Mouse (Mus musculus) liver, adult (tissue): ENCODE results near the gene Six2.

Source experiments
- GATA4 ChIP-seq: IDR thresholded peaks from 2 replicates; pipeline ENCODE4 v1.6.1; 2014; ENCODE audit warnings: mild to moderate bottlenecking, low read length; ENCODE audit not compliant: insufficient replicate concordance

Six2 gene

GRCm38 (mm10) chr17:85683111-85683983 lies 4.7 kb downstream of the Six2 start:
- no peak for TF ChIP-seq GATA4

- no peak for TF ChIP-seq GATA4
Measured at GRCm38 (mm10) chr17:85682181-85682710, 5.8 kb downstream of the Six2 start.

- TF ChIP-seq GATA4: no peak
Measured at GRCm38 (mm10) chr17:85681741-85682140, 6.3 kb downstream of the Six2 start.

- no peak for TF ChIP-seq GATA4
Measured at GRCm38 (mm10) chr17:85680851-85681550, 7.1 kb downstream of the Six2 start.

- TF ChIP-seq GATA4: no peak
Measured at GRCm38 (mm10) chr17:85680116-85680850, 7.8 kb downstream of the Six2 start.

GRCm38 (mm10) chr17:85679651-85680050 lies 8.4 kb downstream of the Six2 start:
- TF ChIP-seq GATA4: no peak

- TF ChIP-seq GATA4: no peak
Measured at GRCm38 (mm10) chr17:85664618-85665320, 23.3 kb downstream of the Six2 start.

- TF ChIP-seq GATA4: no peak
Measured at GRCm38 (mm10) chr17:85664202-85664601, 23.9 kb downstream of the Six2 start.

- no peak for TF ChIP-seq GATA4
Measured at GRCm38 (mm10) chr17:85661521-85661920, 26.6 kb downstream of the Six2 start.

- TF ChIP-seq GATA4: no peak
Measured at GRCm38 (mm10) chr17:85660016-85660415, 28.1 kb downstream of the Six2 start.

GRCm38 (mm10) chr17:85645718-85646665 lies 42.1 kb downstream of the Six2 start:
- TF ChIP-seq GATA4: no peak

GRCm38 (mm10) chr17:85645312-85645711 lies 42.8 kb downstream of the Six2 start:
- TF ChIP-seq GATA4: no peak

- no peak for TF ChIP-seq GATA4
Measured at GRCm38 (mm10) chr17:85637876-85638275, 50.2 kb downstream of the Six2 start.
